Mouse (Mus musculus): Measurements from ENCODE around the gene Reep6.

GRCm38 (mm10) chr10:80288657-80289056 lies 41.1 kb upstream of the Reep6 start:
- TF ChIP-seq POLR2A (IDR thresholded peaks at IDR 0.05; ENCODE audit: insufficient read depth, low read length) (no peak), CTCF (IDR thresholded peaks at IDR 0.05; ENCODE audit: low read depth, low read length) (peak; percentile 45), EP300 (IDR thresholded peaks at IDR 0.05; ENCODE audit: insufficient read depth, low read depth, low read length) (no peak)
